Mouse (Mus musculus): ENCODE results near the gene Dock8. TPM values are rescaled to one million over a fixed set of nuclear protein-coding genes. Genes with fewer than 3 reads are reported as not detected.

Gene Dock8
- polyA plus RNA-seq, 1 experiment from 2014 or later, result 2.8 TPM

GRCm38 (mm10) chr19:25166412-25166811 lies 167.1 kb downstream of the Dock8 start:
- Histone ChIP-seq H3K27ac (ENCODE audit: low read depth, low read length) (no peak overlapping the region), H3K4me3 (ENCODE audit: low read depth, low read length) (no peak overlapping the region), H3K4me1 (ENCODE audit: control insufficient read depth, insufficient read depth, low read length) (no peaks in the 10 kb centered on the region), H3K36me3 (ENCODE audit: control insufficient read depth, insufficient read depth, low read length) (no peaks in the 10 kb centered on the region), H3K27me3 (ENCODE audit: control insufficient read depth, insufficient read depth, low read length) (no peaks in the 10 kb centered on the region), H3K9me3 (ENCODE audit: control insufficient read depth, low read length) (no peaks in the 10 kb centered on the region), H3K9ac (replicated peaks; ENCODE audit: low read depth, low read length) (no peak overlapping the region), H3K4me2 (ENCODE audit: low read depth, low read length) (no peak overlapping the region)
- ATAC-seq (ENCODE audit: low read depth), result no peak
- 68% methylated on average over 9 of the region's 9 CpGs for WGBS

DNA sequence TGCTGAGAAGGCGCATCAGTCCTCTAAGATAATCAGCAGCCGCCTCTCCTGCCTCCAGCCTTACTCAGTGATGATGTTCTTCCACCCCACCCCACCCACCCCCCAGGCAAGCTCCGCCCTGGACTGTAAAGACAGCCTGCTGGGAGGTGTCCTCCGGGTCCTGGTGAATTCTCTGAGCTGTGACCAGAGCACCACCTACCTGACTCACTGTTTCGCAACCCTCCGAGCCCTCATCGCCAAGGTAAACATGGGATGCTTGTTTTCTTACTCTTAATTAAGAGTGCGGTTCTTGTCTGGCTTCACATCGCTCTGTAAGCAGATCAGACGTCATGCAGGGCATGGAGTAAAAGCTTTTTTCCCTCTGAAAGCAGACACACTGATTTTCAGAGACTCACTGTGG lies 172.1 kb downstream of the Dock8 start:
- no peak overlapping the region for H3K27ac ChIP-seq (ENCODE audit: low read depth, low read length)
- WGBS, result 72% methylated on average over 10 of the region's 10 CpGs

DNA sequence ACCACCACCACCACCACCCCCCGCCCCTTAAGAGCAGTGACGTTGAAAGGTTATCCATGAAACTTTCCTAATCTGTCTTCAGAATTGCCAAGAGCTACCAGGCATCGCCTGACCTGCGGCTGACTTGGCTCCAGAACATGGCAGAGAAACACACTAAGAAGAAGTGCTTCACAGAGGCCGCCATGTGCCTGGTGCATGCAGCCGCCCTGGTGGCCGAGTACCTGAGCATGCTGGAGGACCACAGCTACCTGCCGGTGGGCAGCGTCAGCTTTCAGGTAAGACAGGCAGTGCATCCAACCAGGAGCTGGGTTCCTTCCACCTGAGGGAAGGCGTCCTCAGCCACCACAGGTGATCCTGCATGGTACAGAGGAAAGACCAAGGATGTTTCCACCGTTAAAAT lies 177.4 kb downstream of the Dock8 start:
- Histone ChIP-seq H3K4me2 (ENCODE audit: low read depth, low read length) (no peak overlapping the region), H3K4me3 (ENCODE audit: low read depth, low read length) (no peak overlapping the region), H3K9ac (replicated peaks; ENCODE audit: low read depth, low read length) (no peak overlapping the region), H3K27me3 (ENCODE audit: control insufficient read depth, insufficient read depth, low read length) (no peaks in the 10 kb centered on the region), H3K27ac (ENCODE audit: low read depth, low read length) (no peak overlapping the region), H3K4me1 (ENCODE audit: control insufficient read depth, insufficient read depth, low read length) (no peaks in the 10 kb centered on the region), H3K36me3 (ENCODE audit: control insufficient read depth, insufficient read depth, low read length) (no peaks in the 10 kb centered on the region), H3K9me3 (ENCODE audit: control insufficient read depth, low read length) (no peaks in the 10 kb centered on the region)
- ATAC-seq (ENCODE audit: low read depth), result no peak
- 93% methylated on average over 11 of the region's 11 CpGs for WGBS

More for the DNA sequence above, 172.1 kb downstream of the Dock8 start:
- no peaks in the 10 kb centered on the region for H3K27me3 ChIP-seq (ENCODE audit: control insufficient read depth, insufficient read depth, low read length)
- no peak for ATAC-seq (ENCODE audit: low read depth)
- no peaks in the 10 kb centered on the region for H3K36me3 ChIP-seq (ENCODE audit: control insufficient read depth, insufficient read depth, low read length)
- no peak overlapping the region for H3K4me3 ChIP-seq (ENCODE audit: low read depth, low read length)
- H3K9ac ChIP-seq (replicated peaks; ENCODE audit: low read depth, low read length), result no peak overlapping the region
- H3K4me1 ChIP-seq (ENCODE audit: control insufficient read depth, insufficient read depth, low read length), result no peaks in the 10 kb centered on the region
- no peak overlapping the region for H3K4me2 ChIP-seq (ENCODE audit: low read depth, low read length)
- no peaks in the 10 kb centered on the region for H3K9me3 ChIP-seq (ENCODE audit: control insufficient read depth, low read length)

DNA sequence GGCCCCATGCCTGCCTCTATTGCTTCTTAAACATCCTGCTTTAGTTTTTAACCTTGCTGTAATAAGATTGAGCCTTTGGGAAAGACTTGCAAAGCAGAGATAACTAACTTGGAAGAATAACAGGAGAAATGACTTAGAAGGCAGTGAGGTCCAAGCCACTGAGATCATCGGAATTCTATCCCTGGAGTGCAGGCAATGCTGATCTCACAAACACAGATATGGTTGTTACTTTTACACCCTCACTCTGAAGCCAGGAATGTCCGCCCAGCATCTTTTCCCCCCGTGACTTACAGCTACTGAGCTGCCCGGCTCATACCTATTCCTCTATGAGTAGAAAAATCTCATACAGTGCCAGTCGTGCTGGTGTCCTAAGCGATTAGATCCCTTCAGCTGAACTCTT lies 180.7 kb downstream of the Dock8 start:
- Histone ChIP-seq H3K36me3 (ENCODE audit: control insufficient read depth, insufficient read depth, low read length) (no peaks in the 10 kb centered on the region), H3K4me1 (ENCODE audit: control insufficient read depth, insufficient read depth, low read length) (no peaks in the 10 kb centered on the region), H3K27ac (ENCODE audit: low read depth, low read length) (no peak overlapping the region), H3K9ac (replicated peaks; ENCODE audit: low read depth, low read length) (no peak overlapping the region), H3K27me3 (ENCODE audit: control insufficient read depth, insufficient read depth, low read length) (no peaks in the 10 kb centered on the region), H3K4me3 (ENCODE audit: low read depth, low read length) (no peak overlapping the region), H3K4me2 (ENCODE audit: low read depth, low read length) (no peak overlapping the region), H3K9me3 (ENCODE audit: control insufficient read depth, low read length) (no peaks in the 10 kb centered on the region)
- ATAC-seq (ENCODE audit: low read depth), result no peak
- WGBS, result 91% methylated on average over 6 of the region's 6 CpGs

GRCm38 (mm10) chr19:25180547-25180946 lies 181.2 kb downstream of the Dock8 start:
- Histone ChIP-seq H3K4me3 (ENCODE audit: low read depth, low read length) (no peak overlapping the region), H3K9ac (replicated peaks; ENCODE audit: low read depth, low read length) (no peak overlapping the region), H3K36me3 (ENCODE audit: control insufficient read depth, insufficient read depth, low read length) (no peaks in the 10 kb centered on the region), H3K27me3 (ENCODE audit: control insufficient read depth, insufficient read depth, low read length) (no peaks in the 10 kb centered on the region), H3K4me2 (ENCODE audit: low read depth, low read length) (no peak overlapping the region), H3K4me1 (ENCODE audit: control insufficient read depth, insufficient read depth, low read length) (no peaks in the 10 kb centered on the region), H3K9me3 (ENCODE audit: control insufficient read depth, low read length) (no peaks in the 10 kb centered on the region), H3K27ac (ENCODE audit: low read depth, low read length) (no peak overlapping the region)
- 90% methylated on average over 6 of the region's 6 CpGs for WGBS
- ATAC-seq (ENCODE audit: low read depth), result no peak

GRCm38 (mm10) chr19:25184076-25184475 lies 184.7 kb downstream of the Dock8 start:
- Histone ChIP-seq H3K9me3 (ENCODE audit: control insufficient read depth, low read length) (no peaks in the 10 kb centered on the region), H3K4me3 (ENCODE audit: low read depth, low read length) (no peak overlapping the region), H3K36me3 (ENCODE audit: control insufficient read depth, insufficient read depth, low read length) (no peaks in the 10 kb centered on the region), H3K27me3 (ENCODE audit: control insufficient read depth, insufficient read depth, low read length) (no peaks in the 10 kb centered on the region), H3K27ac (ENCODE audit: low read depth, low read length) (no peak overlapping the region), H3K9ac (replicated peaks; ENCODE audit: low read depth, low read length) (no peak overlapping the region), H3K4me2 (ENCODE audit: low read depth, low read length) (no peak overlapping the region), H3K4me1 (ENCODE audit: control insufficient read depth, insufficient read depth, low read length) (no peaks in the 10 kb centered on the region)
- 59% methylated on average over 7 of the region's 7 CpGs for WGBS
- ATAC-seq (ENCODE audit: low read depth), result no peak

GRCm38 (mm10) chr19:25186316-25186715 lies 187.0 kb downstream of the Dock8 start:
- H3K27ac ChIP-seq (ENCODE audit: low read depth, low read length), result no peak overlapping the region
- no peaks in the 10 kb centered on the region for H3K36me3 ChIP-seq (ENCODE audit: control insufficient read depth, insufficient read depth, low read length)
- WGBS, result 91% methylated on average over 5 of the region's 5 CpGs
- no peaks in the 10 kb centered on the region for H3K9me3 ChIP-seq (ENCODE audit: control insufficient read depth, low read length)
- no peak overlapping the region for H3K4me3 ChIP-seq (ENCODE audit: low read depth, low read length)
- no peak for ATAC-seq (ENCODE audit: low read depth)
- no peak overlapping the region for H3K9ac ChIP-seq (replicated peaks; ENCODE audit: low read depth, low read length)
- H3K27me3 ChIP-seq (ENCODE audit: control insufficient read depth, insufficient read depth, low read length), result no peaks in the 10 kb centered on the region
- H3K4me1 ChIP-seq (ENCODE audit: control insufficient read depth, insufficient read depth, low read length), result no peaks in the 10 kb centered on the region
- H3K4me2 ChIP-seq (ENCODE audit: low read depth, low read length), result no peak overlapping the region

DNA sequence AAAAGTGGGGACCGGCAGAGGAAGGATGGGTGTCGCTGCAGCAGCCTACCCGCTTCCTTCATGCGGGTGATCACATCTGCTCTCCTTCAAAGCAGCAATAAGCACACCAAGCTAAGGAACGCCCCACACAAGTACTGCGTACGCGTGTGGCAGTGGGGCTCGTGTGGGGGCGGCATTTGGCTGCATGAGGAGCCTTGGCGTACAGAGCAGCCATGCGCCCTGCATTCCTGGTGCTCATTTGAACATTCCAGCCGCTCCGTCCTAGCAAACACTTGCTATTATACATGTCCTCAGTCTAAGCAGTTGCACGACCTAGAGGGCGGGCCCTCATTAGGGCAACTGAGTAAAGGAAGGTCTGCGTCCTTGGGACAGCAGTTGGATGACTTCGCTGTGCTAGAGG lies 188.3 kb downstream of the Dock8 start:
- Histone ChIP-seq H3K4me2 (ENCODE audit: low read depth, low read length) (no peak overlapping the region), H3K9ac (replicated peaks; ENCODE audit: low read depth, low read length) (no peak overlapping the region), H3K27ac (ENCODE audit: low read depth, low read length) (no peak overlapping the region), H3K9me3 (ENCODE audit: control insufficient read depth, low read length) (no peaks in the 10 kb centered on the region), H3K4me3 (ENCODE audit: low read depth, low read length) (no peak overlapping the region), H3K36me3 (ENCODE audit: control insufficient read depth, insufficient read depth, low read length) (no peaks in the 10 kb centered on the region), H3K27me3 (ENCODE audit: control insufficient read depth, insufficient read depth, low read length) (no peaks in the 10 kb centered on the region), H3K4me1 (ENCODE audit: control insufficient read depth, insufficient read depth, low read length) (no peaks in the 10 kb centered on the region)
- 69% methylated on average over 18 of the region's 18 CpGs for WGBS
- ATAC-seq (ENCODE audit: low read depth), result no peak

- H3K4me2 ChIP-seq (ENCODE audit: low read depth, low read length), result no peak overlapping the region
- no peak overlapping the region for H3K27ac ChIP-seq (ENCODE audit: low read depth, low read length)
- H3K27me3 ChIP-seq (ENCODE audit: control insufficient read depth, insufficient read depth, low read length), result no peaks in the 10 kb centered on the region
- no peaks in the 10 kb centered on the region for H3K4me1 ChIP-seq (ENCODE audit: control insufficient read depth, insufficient read depth, low read length)
- WGBS, result 97% methylated on average over 9 of the region's 9 CpGs
- ATAC-seq (ENCODE audit: low read depth), result no peak
- no peaks in the 10 kb centered on the region for H3K36me3 ChIP-seq (ENCODE audit: control insufficient read depth, insufficient read depth, low read length)
- H3K4me3 ChIP-seq (ENCODE audit: low read depth, low read length), result no peak overlapping the region
- no peaks in the 10 kb centered on the region for H3K9me3 ChIP-seq (ENCODE audit: control insufficient read depth, low read length)
- no peak overlapping the region for H3K9ac ChIP-seq (replicated peaks; ENCODE audit: low read depth, low read length)
Observed at GRCm38 (mm10) chr19:25193751-25194150, 194.4 kb downstream of the Dock8 start.

All from neural tube, embryonic 14.5 days (tissue).